Mouse (Mus musculus) spleen, adult 2 months (tissue): Measurements from ENCODE around the gene Slc35f2.

Experiments
- CTCF ChIP-seq: fragments of 200-500 bp; IDR thresholded peaks from 2 replicates; pipeline ENCODE4 v1.5.1; 2011; ENCODE audit warnings: mild to moderate bottlenecking, inconsistent platforms; ENCODE audit not compliant: insufficient read depth, insufficient read length, insufficient replicate concordance; ENCODE audit errors: extremely low read depth
- POLR2A ChIP-seq: fragments of 200-500 bp; IDR thresholded peaks from 2 replicates; pipeline ENCODE4 v1.6.1; 2011; ENCODE audit warnings: low read depth, low read length, inconsistent platforms

- TF ChIP-seq POLR2A (no peak), CTCF (no peak)
These were observed 16.5 kb upstream of the Slc35f2 start for GRCm38 (mm10) chr9:53754801-53755200.
